Mouse (Mus musculus) CD8-positive naive resting alpha-beta T cell, adult 2 months (primary cell): ENCODE measurements around the gene Mrpl53.

Source experiments
- DNase-seq, 2 experiments: peaks; one replicate each; pipeline ENCODE4 v3.0.0; 2022; ENCODE audit warnings: low read depth in 2 of 2, low spot score in 2 of 2

Mrpl53 gene

GRCm38 (mm10) chr6:83145209-83145608 lies 36.4 kb downstream of the Mrpl53 start:
- DNase-seq: no peak

GRCm38 (mm10) chr6:83145805-83146204 lies 37.0 kb downstream of the Mrpl53 start:
- DNase-seq: no peak

- no peak for DNase-seq
These were observed 38.4 kb downstream of the Mrpl53 start for GRCm38 (mm10) chr6:83147280-83147679.

- DNase-seq: no peak
These were observed 42.9 kb downstream of the Mrpl53 start for GRCm38 (mm10) chr6:83151721-83152120.

- DNase-seq: no peak
These were observed 44.2 kb downstream of the Mrpl53 start for GRCm38 (mm10) chr6:83153038-83153437.

GRCm38 (mm10) chr6:83153485-83153884 lies 44.6 kb downstream of the Mrpl53 start:
- DNase-seq: no peak

- DNase-seq: no peak
These were observed 46.9 kb downstream of the Mrpl53 start for GRCm38 (mm10) chr6:83155552-83156238.

- no peak for DNase-seq
These were observed 47.4 kb downstream of the Mrpl53 start, which contains the start of the genes Wdr54 and 1700003E16Rik for GRCm38 (mm10) chr6:83156259-83156684. Gene Wdr54, minus strand, starts transcription at chr6:83156397. Gene 1700003E16Rik, plus strand, starts transcription at chr6:83156404.

- peak; percentile 32 to 46 for DNase-seq
These were observed 50.6 kb downstream of the Mrpl53 start for GRCm38 (mm10) chr6:83159456-83159855.
